Mouse (Mus musculus): ENCODE results near the gene Atp13a5.

- TF ChIP-seq CTCF (IDR thresholded peaks at IDR 0.05; ENCODE audit: low read depth, low read length) (no peak), POLR2A (IDR thresholded peaks at IDR 0.05; ENCODE audit: borderline replicate concordance, low read depth, low read length) (no peak)
Measured at GRCm38 (mm10) chr16:29378458-29378857, at the start of gene Atp13a5.

All from bone marrow macrophage, adult 2 months (primary cell).